Mouse (Mus musculus) megakaryocyte, embryonic 14.5 days (primary cell): ENCODE data around the gene Dcaf7.

Experiments used
- FLI1 ChIP-seq: IDR thresholded peaks from 2 replicates; pipeline ENCODE4 v1.6.1; 2012; ENCODE audit warnings: low read length, inconsistent platforms, mixed read lengths
- GATA1 ChIP-seq: IDR thresholded peaks from 3 replicates; pipeline ENCODE4 v1.6.1; 2012; ENCODE audit warnings: mixed read lengths, low read length, inconsistent platforms, borderline replicate concordance

GRCm38 (mm10) chr11:106016440-106016839 lies 20.2 kb upstream of the Dcaf7 start:
- TF ChIP-seq GATA1 (no peak), FLI1 (no peak)
